Mouse (Mus musculus) small intestine, adult 2 months (tissue): ENCODE measurements around the gene Xpo5. TPM values are rescaled to one million over a fixed set of nuclear protein-coding genes. Genes with fewer than 3 reads are reported as not detected.

ENCODE experiments used
- H3K27ac ChIP-seq: fragments of 200-500 bp; 2 replicates; pipeline ENCODE4 v1.5.1; 2012; ENCODE audit warnings: low read depth, low read length, control low read depth, inconsistent platforms; ENCODE audit not compliant: insufficient read depth
- H3K27me3 ChIP-seq: fragments of 200-500 bp; 2 replicates; pipeline ENCODE4 v1.6.1; 2012; ENCODE audit warnings: mild to moderate bottlenecking, moderate library complexity, low read length, inconsistent platforms; ENCODE audit not compliant: control insufficient read depth, insufficient read depth
- H3K36me3 ChIP-seq: fragments of 200-500 bp; 2 replicates; pipeline ENCODE4 v1.6.1; 2012; ENCODE audit warnings: mild to moderate bottlenecking, low read length, control low read depth, inconsistent platforms; ENCODE audit not compliant: control insufficient read depth, insufficient read depth
- H3K4me1 ChIP-seq: fragments of 200-500 bp; 2 replicates; pipeline ENCODE4 v1.6.1; 2012; ENCODE audit warnings: low read length, inconsistent platforms, mixed read lengths; ENCODE audit not compliant: control insufficient read depth, insufficient read depth, insufficient read length
- H3K4me3 ChIP-seq: fragments of 200-500 bp; 2 replicates; pipeline ENCODE4 v1.5.1; 2012; ENCODE audit warnings: low read depth, mild to moderate bottlenecking, control low read depth, inconsistent platforms, low read length, moderate library complexity
- CTCF ChIP-seq: fragments of 200-500 bp; IDR thresholded peaks from 2 replicates; pipeline ENCODE4 v1.5.1; 2012; ENCODE audit warnings: low read depth, mild to moderate bottlenecking, control low read depth, inconsistent platforms, low read length, moderate library complexity, mixed read lengths; ENCODE audit not compliant: insufficient replicate concordance, insufficient read length; ENCODE audit errors: extremely low read depth
- POLR2A ChIP-seq: fragments of 200-500 bp; IDR thresholded peaks from 2 replicates; pipeline ENCODE4 v1.6.1; 2012; ENCODE audit warnings: low read depth, mild to moderate bottlenecking, control low read depth, inconsistent platforms, low read length, moderate library complexity
- WGBS: fragments of 180-500 bp; shearing (Covaris S2); methylation state at CpG from one replicate; pipeline ENCODE4 v1.1.7; 2018; 5-methylcytosine and 5-hydroxymethylcytosine counted together
- polyA plus RNA-seq: library from polyadenylated mRNA; depleted of rRNA; stranded (reverse); fragments of >200 nt; gene quantifications from 2 replicates; pipeline ENCODE4 v1.2.3, GENCODE M21; 2012; rRNA removed

Gene Xpo5
- polyA plus RNA-seq, 1 experiment = 8.4 TPM

- 46% methylated on average over 6 of the region's 6 CpGs for WGBS
- Histone ChIP-seq H3K36me3 (no peaks in the 10 kb centered on the region), H3K27ac (no peak overlapping the region), H3K4me3 (no peak overlapping the region), H3K4me1 (peaks cover 9% of the 10 kb centered on the region), H3K27me3 (no peaks in the 10 kb centered on the region)
- TF ChIP-seq POLR2A (no peak), CTCF (no peak)
Observed at GRCm38 (mm10) chr17:46285407-46285806, 82.8 kb downstream of the Xpo5 start.

- Histone ChIP-seq H3K27ac (no peak overlapping the region), H3K4me1 (peaks cover 7% of the 10 kb centered on the region; the same call in 1 of the 2 replicates), H3K4me3 (no peak overlapping the region), H3K36me3 (no peaks in the 10 kb centered on the region), H3K27me3 (no peaks in the 10 kb centered on the region)
- TF ChIP-seq CTCF = no peak
- TF ChIP-seq POLR2A = no peak
- WGBS = 39% methylated on average over 11 of the region's 11 CpGs
Observed at GRCm38 (mm10) chr17:46287678-46288095, 85.1 kb downstream of the Xpo5 start.

Other genes starting within 250 kb of the Xpo5 start
- 108 and 177 TPM in 2 replicates for gene Vegfa, start 170.4 kb upstream of the Xpo5 start, polyA plus RNA-seq
- gene Mrps18a, start 91.8 kb upstream of the Xpo5 start, polyA plus RNA-seq = 14.4 and 19.5 TPM in 2 replicates
- 3.4 and 4.3 TPM in 2 replicates for gene Rsph9, start 58.6 kb upstream of the Xpo5 start, polyA plus RNA-seq
- 14.8 and 27.1 TPM in 2 replicates for gene Mad2l1bp, start 49.2 kb upstream of the Xpo5 start, polyA plus RNA-seq
- 92.2 and 198 TPM in 2 replicates for gene Gtpbp2, start 41.8 kb upstream of the Xpo5 start, polyA plus RNA-seq
- gene Polh, start 137 bp upstream of the Xpo5 start, polyA plus RNA-seq = 1.0 and 1.7 TPM in 2 replicates
- 16.2 and 24.6 TPM in 2 replicates for gene Polr1c, start 45.3 kb downstream of the Xpo5 start, polyA plus RNA-seq
- gene Yipf3, start 45.3 kb downstream of the Xpo5 start, polyA plus RNA-seq = 120 and 305 TPM in 2 replicates
- gene Lrrc73, start 50.7 kb downstream of the Xpo5 start, polyA plus RNA-seq = 1.9 and 2.8 TPM in 2 replicates
- 43.4 and 89.2 TPM in 2 replicates for gene Tjap1, start 80.2 kb downstream of the Xpo5 start, polyA plus RNA-seq
- gene Dlk2, start 94.6 kb downstream of the Xpo5 start, polyA plus RNA-seq = 0.27 and 1.0 TPM in 2 replicates
- 28.7 and 37.5 TPM in 2 replicates for gene Abcc10, start 125.6 kb downstream of the Xpo5 start, polyA plus RNA-seq
- 1.9 and 5.8 TPM in 2 replicates for gene Zfp318, start 180.9 kb downstream of the Xpo5 start, polyA plus RNA-seq
- gene Crip3, start 226.1 kb downstream of the Xpo5 start, polyA plus RNA-seq = not detected in 2 replicates
- not detected in 2 replicates for gene Slc22a7, start 235.7 kb downstream of the Xpo5 start, polyA plus RNA-seq